Mouse (Mus musculus) C2C12 (cell line): ENCODE measurements around the gene Ppp3cb.

Source experiments
- CTCF ChIP-seq: IDR thresholded peaks from one replicate; pipeline ENCODE4 v1.5.1; 2011; ENCODE audit not compliant: control insufficient read depth, insufficient read depth, insufficient read length
- USF1 ChIP-seq: IDR thresholded peaks from one replicate; pipeline ENCODE4 v1.6.1; 2011; ENCODE audit warnings: low read depth, mild to moderate bottlenecking, control low read depth, moderate library complexity

DNA sequence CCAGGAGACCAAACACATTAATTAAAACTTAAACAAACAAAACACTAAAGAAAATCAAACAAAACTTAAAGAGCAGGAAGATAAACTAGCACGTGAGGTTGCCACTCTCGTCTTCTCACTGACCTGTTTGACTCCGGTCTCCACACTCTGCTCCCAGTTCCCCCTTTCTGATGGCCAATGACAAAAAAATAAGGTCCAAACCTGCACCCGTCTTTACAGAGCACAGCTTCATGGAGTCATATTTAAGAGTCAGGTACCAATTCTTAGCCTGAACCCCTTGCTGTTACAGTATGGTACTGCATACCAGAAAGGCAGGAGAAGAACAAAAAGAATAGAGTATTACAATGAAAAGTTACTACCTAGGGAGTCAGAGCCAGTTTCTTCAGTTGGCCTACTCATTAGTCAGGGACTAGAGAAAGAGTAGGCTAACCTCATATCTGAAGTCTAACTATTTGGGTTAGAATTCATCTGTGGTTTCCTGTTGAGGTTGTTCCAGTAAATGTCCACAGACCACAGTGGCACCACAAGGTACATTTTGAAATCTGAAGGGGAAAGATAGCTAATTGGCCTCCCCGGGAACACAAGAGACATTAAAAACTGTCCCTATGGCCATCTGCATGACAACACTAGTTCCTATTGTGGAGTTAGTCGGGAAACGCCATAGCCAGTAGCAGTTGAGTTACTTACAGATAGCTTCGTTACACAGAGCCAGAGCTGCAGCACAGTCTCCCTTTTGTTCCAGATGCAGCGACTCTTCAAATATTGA, 19.1 kb upstream of the Ppp3cb start:
- TF ChIP-seq CTCF (no peak), USF1 (no peak)
